Mouse (Mus musculus) CH12.LX (cell line): ENCODE measurements around the gene Lef1. TPM values are rescaled to one million over a fixed set of nuclear protein-coding genes. Genes with fewer than 3 reads are reported as not detected.

ENCODE experiments used
- DNase-seq: peaks from one replicate; pipeline ENCODE4 v3.0.0-alpha.2; 2013; ENCODE audit errors: extremely low read depth
- H3K27ac ChIP-seq: 2 replicates; pipeline ENCODE4 v1.5.1; 2012; ENCODE audit warnings: low read depth, mild to moderate bottlenecking, control low read depth, moderate library complexity; ENCODE audit not compliant: insufficient read depth
- H3K27me3 ChIP-seq: replicated peaks from 2 replicates; pipeline ENCODE3; 2012; ENCODE audit warnings: inconsistent platforms
- H3K36me3 ChIP-seq, 2 experiments: replicated peaks in 1 of 2; 2 replicates each; pipeline versions ENCODE3 to v1.6.1; 2012; ENCODE audit warnings: inconsistent platforms in 1 of 2, low read length in 1 of 2, mild to moderate bottlenecking in 1 of 2, mixed read lengths in 1 of 2, moderate library complexity in 1 of 2; ENCODE audit not compliant: control insufficient read depth in 1 of 2, insufficient read depth in 1 of 2
- H3K4me1 ChIP-seq, 2 experiments: 2 replicates each; pipeline ENCODE4 v1.6.1; 2012; ENCODE audit warnings: inconsistent platforms in 1 of 2, moderate library complexity in 1 of 2; ENCODE audit not compliant: insufficient read depth in 2 of 2, control insufficient read depth in 1 of 2
- H3K4me2 ChIP-seq: 2 replicates; pipeline ENCODE4 v1.6.1; 2012; ENCODE audit warnings: low read depth, mild to moderate bottlenecking, control low read depth; ENCODE audit not compliant: poor library complexity, insufficient read depth, severe bottlenecking
- H3K4me3 ChIP-seq, 3 experiments: fragments of 150-350 bp in 1 of 3; sonication (generic) in 1 of 3; replicated peaks in 1 of 3; 2 replicates each; pipeline versions ENCODE3 to v1.5.1; 2011 to 2012; ENCODE audit warnings: low read depth in 2 of 3, low read length in 2 of 3, mild to moderate bottlenecking in 2 of 3, moderate library complexity in 2 of 3, control low read depth in 1 of 3, improper control_type of control experiment in 1 of 3, inconsistent platforms in 1 of 3, mixed read lengths in 1 of 3; ENCODE audit not compliant: poor library complexity in 1 of 3
- H3K79me2 ChIP-seq: replicated peaks from 2 replicates; pipeline ENCODE4 v1.6.1; 2012; ENCODE audit warnings: mild to moderate bottlenecking, moderate library complexity; ENCODE audit not compliant: control insufficient read depth, poor library complexity, insufficient read depth, severe bottlenecking; ENCODE audit errors: extremely low read depth
- H3K9ac ChIP-seq: 2 replicates; pipeline ENCODE4 v1.6.1; 2012; ENCODE audit warnings: low read depth, mild to moderate bottlenecking, control low read depth, moderate library complexity; ENCODE audit not compliant: insufficient read depth
- H3K9me3 ChIP-seq: replicated peaks from 2 replicates; pipeline ENCODE3; 2012; ENCODE audit warnings: low read length, inconsistent platforms, mixed read lengths
- BHLHE40 ChIP-seq: IDR thresholded peaks from 2 replicates; pipeline ENCODE4 v1.6.1; 2011; ENCODE audit warnings: mild to moderate bottlenecking, low read depth, low read length, improper control_type of control experiment
- E2F4 ChIP-seq: IDR thresholded peaks from 2 replicates; pipeline ENCODE4 v1.6.1; 2011; ENCODE audit warnings: low read depth, low read length, improper control_type of control experiment; ENCODE audit not compliant: insufficient replicate concordance
- ELF1 ChIP-seq: IDR thresholded peaks from 2 replicates; pipeline ENCODE4 v1.6.1; 2014; ENCODE audit warnings: low read depth, mild to moderate bottlenecking, inconsistent platforms, low read length, improper control_type of control experiment
- HCFC1 ChIP-seq: IDR thresholded peaks from 2 replicates; pipeline ENCODE4 v1.6.1; 2012; ENCODE audit warnings: low read depth, mild to moderate bottlenecking, inconsistent platforms, low read length, improper control_type of control experiment
- MEF2A ChIP-seq: IDR thresholded peaks from 2 replicates; pipeline ENCODE4 v1.6.1; 2014; ENCODE audit warnings: low read depth, mild to moderate bottlenecking, inconsistent platforms, low read length, improper control_type of control experiment, borderline replicate concordance
- MXI1 ChIP-seq: IDR thresholded peaks from 2 replicates; pipeline ENCODE4 v1.6.1; 2011; ENCODE audit warnings: mild to moderate bottlenecking, low read depth, low read length, improper control_type of control experiment
- MYC ChIP-seq: IDR thresholded peaks from 2 replicates; pipeline ENCODE4 v1.6.1; 2011; ENCODE audit warnings: low read depth, mild to moderate bottlenecking, improper control_type of control experiment, low read length
- NELFE ChIP-seq: IDR thresholded peaks from 2 replicates; pipeline ENCODE4 v1.6.1; 2011; ENCODE audit warnings: low read depth, low read length, improper control_type of control experiment
- PAX5 ChIP-seq: IDR thresholded peaks from 2 replicates; pipeline ENCODE4 v1.6.1; 2012; ENCODE audit warnings: low read length, inconsistent platforms, mixed read lengths
- POLR2A ChIP-seq: IDR thresholded peaks from 2 replicates; pipeline ENCODE4 v1.6.1; 2011; ENCODE audit warnings: low read depth, mild to moderate bottlenecking, improper control_type of control experiment, low read length
- UBTF ChIP-seq: IDR thresholded peaks from 2 replicates; pipeline ENCODE4 v1.6.1; 2012; ENCODE audit warnings: low read depth, mild to moderate bottlenecking, inconsistent platforms, low read length, improper control_type of control experiment, moderate library complexity
- USF1 ChIP-seq: IDR thresholded peaks from 2 replicates; pipeline ENCODE4 v1.6.1; 2014; ENCODE audit warnings: low read depth, mild to moderate bottlenecking, inconsistent platforms, low read length, improper control_type of control experiment
- ZNF384 ChIP-seq: IDR thresholded peaks from 2 replicates; pipeline ENCODE4 v1.6.1; 2012; ENCODE audit warnings: low read depth, low read length, improper control_type of control experiment, inconsistent platforms
- dilution Hi-C: fragments of 300-500 bp; cut with MboI; formaldehyde crosslinking; loops from 2 replicates; pipeline ENCODE4 v1.14.3; 2020; ENCODE audit warnings: low sequenced_read_pairs; ENCODE audit not compliant: extremely low pct_unique_long_range_greater_than_20kb, extremely low pct_ligation_motif_present
- in situ Hi-C: fragments of 300-500 bp; cut with MboI; formaldehyde crosslinking; loops from 3 replicates; pipeline ENCODE4 v1.14.3; 2019; ENCODE audit warnings: low sequenced_read_pairs, low pct_ligation_motif_present, low pct_unique_long_range_greater_than_20kb, mixed read lengths
- polyA plus RNA-seq: library from polyadenylated mRNA; unstranded; fragments of >175 nt; gene quantifications from 2 replicates; pipeline ENCODE4 v1.2.1, GENCODE M21; 2012; ENCODE audit warnings: low read depth; ENCODE audit not compliant: insufficient read length
- total RNA-seq, 2 experiments: library from RNA; depleted of rRNA; stranded (reverse); fragments of 300-350 nt in 1 of 2; fragments of >200 nt in 1 of 2; gene quantifications; 2 replicates each; pipeline ENCODE4 v1.2.3; 2012 to 2014

The Lef1 gene
- total and polyA plus RNA-seq, 3 experiments: 1.8 to 14.5 (median 4.4) TPM

DNA sequence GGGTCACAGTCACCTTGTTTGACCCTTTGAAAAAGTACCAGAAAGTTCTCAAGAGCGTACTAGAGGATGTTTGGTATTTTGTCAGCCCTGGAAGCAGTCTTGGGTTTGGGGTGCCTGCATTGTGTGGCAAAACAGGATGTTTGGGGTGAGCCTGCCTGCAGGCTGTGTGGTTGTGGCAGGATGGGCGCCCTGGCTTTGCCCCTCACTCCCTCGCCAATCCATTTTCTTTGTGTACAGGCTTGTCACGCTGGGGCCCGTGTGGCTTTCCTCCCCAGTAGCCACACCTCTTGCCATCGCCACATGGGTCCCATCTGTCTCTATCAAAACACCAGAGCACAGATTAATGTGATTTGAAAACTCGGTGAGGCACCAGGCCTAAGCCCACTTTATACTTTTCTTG lies 47.2 kb downstream of the Lef1 start:
- no peak overlapping the region for H3K9ac ChIP-seq
- no peak for DNase-seq
- no peaks in the 10 kb centered on the region for H3K27me3 ChIP-seq
- H3K36me3 ChIP-seq: peaks cover 3 to 15% of the 10 kb centered on the region in 2 experiments
- H3K27ac ChIP-seq: no peak overlapping the region
- peaks cover 14 to 41% of the 10 kb centered on the region in 2 experiments for H3K4me1 ChIP-seq
- no peak overlapping the region for H3K4me3 ChIP-seq
- no peak overlapping the region for H3K4me2 ChIP-seq
- 0 out of 2 replicates have a peak, but pooled peaks cover 4% of the 10 kb centered on the region for H3K79me2 ChIP-seq
- TF ChIP-seq HCFC1: no peak
- no peak for TF ChIP-seq PAX5
- TF ChIP-seq USF1: no peak
- no peak for TF ChIP-seq MEF2A
- no peak for TF ChIP-seq BHLHE40
- TF ChIP-seq MXI1: no peak
- dilution Hi-C loops: no loop called here
- peaks cover 18% of the 10 kb centered on the region for H3K9me3 ChIP-seq
- in situ Hi-C loops: no loop called here

- Histone ChIP-seq H3K4me1 (peaks cover 14 to 32% of the 10 kb centered on the region in 2 experiments), H3K9ac (no peak overlapping the region), H3K79me2 (0 out of 2 replicates have a peak, but pooled peaks cover 4% of the 10 kb centered on the region), H3K4me3 (no peak overlapping the region), H3K4me2 (no peak overlapping the region), H3K36me3 (peaks cover 3 to 15% of the 10 kb centered on the region in 2 experiments), H3K27me3 (no peaks in the 10 kb centered on the region), H3K27ac (no peak overlapping the region), H3K9me3 (peaks cover 18% of the 10 kb centered on the region)
- no peak for DNase-seq
- dilution Hi-C loops (no loop called here), in situ Hi-C loops (no loop called here)
- TF ChIP-seq POLR2A (no peak), MEF2A (no peak), ZNF384 (no peak), ELF1 (no peak), E2F4 (no peak), UBTF (no peak), NELFE (no peak)
These were observed 49.0 kb downstream of the Lef1 start for GRCm38 (mm10) chr3:131159204-131159760.

- H3K9me3 ChIP-seq: peaks cover 18% of the 10 kb centered on the region
- no peak overlapping the region for H3K27ac ChIP-seq
- H3K9ac ChIP-seq: no peak overlapping the region
- H3K4me3 ChIP-seq: no peak overlapping the region
- 0 out of 2 replicates have a peak, but pooled peaks cover 4% of the 10 kb centered on the region for H3K79me2 ChIP-seq
- TF ChIP-seq ELF1 (0 out of 2 replicates have a peak, but pooled peaks have one; percentile 12), NELFE (no peak), MYC (no peak)
- TF ChIP-seq, all 38 proteins: peak for 1
- Histone ChIP-seq H3K27me3 (no peaks in the 10 kb centered on the region), H3K4me1 (peaks cover 12 to 25% of the 10 kb centered on the region in 2 experiments), H3K36me3 (peaks cover 3 to 15% of the 10 kb centered on the region in 2 experiments), H3K4me2 (no peak overlapping the region)
- no peak for DNase-seq
- in situ Hi-C loops (no loop called here), dilution Hi-C loops (no loop called here)
These were observed 49.8 kb downstream of the Lef1 start for GRCm38 (mm10) chr3:131159881-131160615.
